Mouse (Mus musculus) Patski (cell line): ENCODE measurements around the gene Megf8. TPM values are rescaled to one million over a fixed set of nuclear protein-coding genes. Genes with fewer than 3 reads are reported as not detected.

Experiments
- ATAC-seq: fragments of 100-300 bp; one replicate; pipeline ENCODE4 v1.8.0; 2021
- CTCF ChIA-PET: fragments of 350-600 bp; sonication (Branson Sonifier 250); formaldehyde crosslinking; loops from one replicate; lab custom pipeline; 2022; ENCODE audit warnings: inconsistent platforms; lab: Charles Lee
- POLR2A ChIA-PET: fragments of 350-600 bp; sonication (Branson Sonifier 250); formaldehyde crosslinking; loops from one replicate; lab custom pipeline; 2022; ENCODE audit warnings: antibody characterized with exemption, inconsistent platforms; lab: Charles Lee
- DNase-seq: peaks from one replicate; pipeline ENCODE4 v3.0.0-alpha.2; 2011; ENCODE audit warnings: low read depth, low spot score
- H3K27me3 ChIP-seq: fragments of 371-371 bp; one replicate; pipeline ENCODE4 v1.5.1; 2021
- CTCF ChIP-seq: fragments of 100-300 bp; IDR thresholded peaks from one replicate; pipeline ENCODE4 v1.5.1; 2021
- in situ Hi-C: fragments of 300-500 bp; cut with MboI; formaldehyde crosslinking; loops from 3 replicates; pipeline ENCODE4 v1.11.1; 2018; ENCODE audit warnings: low pct_unique_long_range_greater_than_20kb, mixed read lengths
- polyA plus RNA-seq: library from polyadenylated mRNA; unstranded; gene quantifications from one replicate; pipeline ENCODE4 v1.2.3, GENCODE M21; 2021

The Megf8 gene
- polyA plus RNA-seq, result 105 TPM

DNA sequence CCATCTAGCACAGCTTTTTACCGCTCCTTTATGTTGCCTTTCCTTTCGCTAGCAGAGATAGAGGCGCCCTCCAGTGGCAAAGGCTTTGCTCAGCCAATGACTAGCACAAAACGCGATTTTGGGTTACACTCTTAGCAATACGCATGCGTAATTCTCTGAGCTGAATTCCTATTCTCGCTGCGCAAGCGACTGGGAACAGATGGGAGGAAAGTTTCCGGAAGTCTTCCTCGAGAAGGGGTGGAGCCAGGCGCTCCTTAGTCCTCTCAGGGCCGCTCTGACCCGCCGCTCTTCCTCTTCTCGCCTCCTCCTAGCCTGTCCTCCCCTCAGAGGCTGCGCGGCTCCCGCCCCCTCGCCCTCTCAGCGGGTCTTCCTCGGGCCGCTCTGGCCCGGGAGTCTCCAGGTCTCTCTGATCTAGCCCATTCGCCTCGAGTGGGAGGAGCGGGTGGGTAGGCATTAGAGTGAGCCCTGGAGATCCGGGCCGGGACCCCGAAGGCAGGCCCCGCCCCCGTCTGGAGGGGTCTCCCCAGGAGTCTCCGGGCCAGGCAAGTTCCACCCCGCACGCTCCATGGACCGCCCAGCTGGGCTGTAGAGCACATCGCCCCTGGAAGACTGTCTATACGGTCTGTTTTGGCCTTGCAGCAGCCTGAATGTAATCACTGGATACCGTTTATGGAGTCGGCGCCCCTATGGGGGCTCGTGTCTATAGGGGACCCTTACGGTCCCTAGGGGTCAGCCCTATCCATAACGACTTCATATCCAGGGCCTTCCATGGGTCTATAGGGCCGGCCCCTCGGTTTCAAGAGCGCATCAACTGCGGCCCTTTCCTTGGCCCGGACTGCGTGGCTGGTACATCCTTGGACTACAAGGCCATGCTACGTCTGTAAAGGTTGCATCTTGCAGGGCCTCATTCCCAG is at the start of gene Megf8:
Gene Megf8, plus strand, starts transcription at position 633 of the 914 bp plus-strand sequence.
- CTCF ChIA-PET, result interaction anchor here (0.6 to 2.2 kb wide), 24 partner anchors 11 to 99 kb away, joined by 3 to 17 read pairs (median 5); partner anchors contain the start of genes Cic, Gsk3a, Pafah1b3 and Prr19
- in situ Hi-C loops, result no loop called here
- POLR2A ChIA-PET, result interaction anchor here (1.0 to 1.1 kb wide), 2 partner anchors 19 to 37 kb away, joined by 3 to 4 read pairs; no protein-coding TSS in a partner anchor
- peak; percentile 95 for ATAC-seq
- no peaks in the 10 kb centered on the region for H3K27me3 ChIP-seq
- DNase-seq, result peak; percentile 99
- no peak for TF ChIP-seq CTCF

- peak; percentile 51 for ATAC-seq
- in situ Hi-C loops, result no loop called here
- DNase-seq, result peak; percentile 98
- ChIA-PET CTCF (interaction anchor here (0.9 to 1.3 kb wide), 4 partner anchors 11 to 49 kb away, joined by 3 to 5 read pairs (median 3); partner anchors contain the start of gene Megf8), POLR2A (no interaction called here)
- no peaks in the 10 kb centered on the region for H3K27me3 ChIP-seq
- no peak for TF ChIP-seq CTCF
Measured at GRCm38 (mm10) chr7:25267301-25267750, 49.6 kb upstream of the Megf8 start, which contains the start of gene Cic. Gene Cic, plus strand, starts transcription at chr7:25267704.

DNA sequence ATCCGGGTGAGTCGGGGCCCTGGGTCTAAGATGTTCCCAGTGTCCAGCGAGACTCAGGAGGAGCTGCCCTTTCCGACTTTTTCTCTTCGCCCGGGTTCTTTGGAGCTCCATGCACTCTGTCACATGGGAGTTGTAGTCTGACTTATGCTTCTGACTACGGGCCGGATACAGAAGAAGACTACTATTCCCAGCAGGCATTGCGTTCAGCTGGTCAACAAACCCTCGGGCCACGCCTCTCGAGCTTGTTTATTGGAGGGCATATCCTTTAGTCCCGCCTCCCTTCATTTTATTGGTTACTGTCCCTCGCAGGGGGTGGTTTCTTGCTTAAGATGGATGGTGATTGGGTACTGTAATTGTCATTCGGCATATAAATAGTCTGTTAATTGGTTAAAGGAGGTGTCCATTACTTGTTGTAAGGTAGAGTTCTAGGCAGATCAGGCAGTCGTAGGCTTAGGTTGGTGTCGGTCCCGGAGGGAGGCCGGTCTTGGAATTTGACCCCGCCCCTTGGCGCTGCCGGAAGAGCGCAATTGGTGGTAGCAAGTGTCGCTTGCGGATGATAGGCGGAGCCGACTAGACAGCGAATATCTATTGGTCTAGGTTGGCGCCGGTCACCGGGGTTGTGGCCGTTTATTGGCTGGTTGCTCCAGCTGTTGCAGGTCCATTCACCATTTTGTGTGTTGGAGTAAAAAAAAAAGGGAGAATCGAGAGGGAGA is 49.1 kb upstream of the Megf8 start:
- in situ Hi-C loops, result no loop called here
- H3K27me3 ChIP-seq, result no peaks in the 10 kb centered on the region
- no peak for TF ChIP-seq CTCF
- DNase-seq (peak; percentile 100), ATAC-seq (peak; percentile 92)
- ChIA-PET POLR2A (interaction anchor here (0.6 to 1.6 kb wide), 3 partner anchors 30 to 122 kb away, joined by 3 read pairs; partner anchors contain the start of gene Zfp526), CTCF (interaction anchor here (0.9 to 2.7 kb wide), 5 partner anchors 10 to 48 kb away, joined by 3 to 7 read pairs (median 3); partner anchors contain the start of gene Megf8)

- POLR2A ChIA-PET, result interaction anchor here (0.6 to 1.6 kb wide), 5 partner anchors 17 to 122 kb away, joined by 3 read pairs; partner anchors contain the start of gene Zfp526
- no peak for ATAC-seq
- in situ Hi-C loops, result no loop called here
Measured at GRCm38 (mm10) chr7:25268588-25268987, 48.4 kb upstream of the Megf8 start.

DNA sequence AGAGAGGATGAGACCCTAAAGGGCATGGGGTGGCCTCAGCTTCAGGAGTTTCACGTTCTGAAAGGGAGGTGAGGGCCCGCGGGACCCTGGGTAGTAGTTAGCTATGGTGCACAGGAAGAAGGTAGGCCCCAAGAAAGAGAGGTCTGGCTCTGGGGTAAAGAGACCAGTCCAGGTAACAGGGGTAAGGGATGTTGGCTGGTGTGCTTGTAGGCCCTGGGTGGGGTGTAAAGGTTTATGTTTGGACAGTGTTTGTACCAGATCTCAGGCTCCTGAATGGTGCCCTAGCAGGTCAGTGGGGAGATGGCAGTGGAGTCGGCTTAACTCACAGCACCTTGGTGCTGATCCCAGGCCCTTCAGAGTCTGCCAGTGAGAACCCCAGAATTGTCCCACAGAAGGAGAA is 47.9 kb upstream of the Megf8 start:
- no peak for DNase-seq
- ChIA-PET POLR2A (interaction anchor here (0.8 to 1.7 kb wide), 7 partner anchors 11 to 48 kb away, joined by 3 to 5 read pairs (median 3); partner anchors contain the start of gene Zfp526), CTCF (interaction anchor here (0.8 to 2.7 kb wide), 5 partner anchors 9 to 35 kb away, joined by 3 to 7 read pairs (median 4); no protein-coding TSS in a partner anchor)
- ATAC-seq, result no peak
- H3K27me3 ChIP-seq, result no peaks in the 10 kb centered on the region
- in situ Hi-C loops, result no loop called here
- TF ChIP-seq CTCF, result no peak

More at GRCm38 (mm10) chr7:25268588-25268987, 48.4 kb upstream of the Megf8 start:
- CTCF ChIA-PET, result interaction anchor here (1.1 to 2.7 kb wide), 3 partner anchors 23 to 28 kb away, joined by 3 to 7 read pairs (median 3); no protein-coding TSS in a partner anchor
- TF ChIP-seq CTCF, result no peak
- no peak for DNase-seq
- no peaks in the 10 kb centered on the region for H3K27me3 ChIP-seq

DNA sequence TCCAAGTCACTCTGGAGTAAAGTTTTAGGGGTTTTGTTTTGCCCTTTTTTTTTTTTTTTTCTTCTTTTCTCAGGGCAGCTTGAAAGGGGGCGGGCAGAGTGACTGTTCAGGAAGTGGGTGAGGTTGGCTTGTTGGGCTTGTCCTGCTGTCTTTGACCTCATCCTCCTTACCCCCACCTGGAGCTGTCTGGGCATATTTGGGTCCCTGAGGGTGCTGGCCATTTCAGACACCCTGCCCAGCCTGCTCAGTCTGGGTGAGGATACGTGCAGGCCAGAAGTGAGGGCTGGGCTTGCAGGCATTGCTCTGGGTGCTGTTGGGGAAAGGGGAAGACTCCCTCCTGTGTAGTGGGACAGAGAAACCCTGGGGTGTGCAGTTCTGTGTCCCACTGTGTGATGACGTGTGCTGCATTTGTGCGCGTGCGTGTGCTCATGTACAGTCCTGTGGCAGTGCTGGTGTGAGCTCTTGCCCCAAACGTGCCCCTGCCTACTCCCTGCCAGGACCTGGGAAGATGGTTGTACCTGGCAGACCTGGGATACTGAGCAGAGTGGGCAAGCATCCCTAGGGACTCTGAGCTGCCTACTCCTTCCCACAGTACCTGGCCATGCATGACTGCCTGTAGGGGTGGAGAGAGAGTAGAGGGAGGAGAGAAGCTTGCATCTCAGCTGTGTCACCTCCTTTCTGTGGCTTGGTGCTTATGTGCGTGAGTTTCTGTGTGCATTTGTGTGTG is 47.3 kb upstream of the Megf8 start:
- H3K27me3 ChIP-seq, result no peaks in the 10 kb centered on the region
- ChIA-PET CTCF (interaction anchor here (0.8 to 2.7 kb wide), 6 partner anchors 8 to 36 kb away, joined by 3 to 7 read pairs (median 4); no protein-coding TSS in a partner anchor), POLR2A (interaction anchor here (0.7 to 1.7 kb wide), 7 partner anchors 10 to 48 kb away, joined by 3 to 5 read pairs (median 3); no protein-coding TSS in a partner anchor)
- TF ChIP-seq CTCF, result no peak
- ATAC-seq, result no peak
- in situ Hi-C loops, result no loop called here
- DNase-seq, result no peak

- no peaks in the 10 kb centered on the region for H3K27me3 ChIP-seq
- DNase-seq (no peak), ATAC-seq (no peak)
- ChIA-PET CTCF (interaction anchor here (0.8 kb wide), 1 partner anchor 45 kb away, joined by 3 read pairs; the partner anchor contains the start of gene Megf8), POLR2A (interaction anchor here (1.2 to 1.7 kb wide), 2 partner anchors 22 to 23 kb away, joined by 3 to 5 read pairs; no protein-coding TSS in a partner anchor)
- in situ Hi-C loops, result no loop called here
- no peak for TF ChIP-seq CTCF
Measured at GRCm38 (mm10) chr7:25270652-25271633, 46.0 kb upstream of the Megf8 start.
